Mouse (Mus musculus): ENCODE measurements at regions not wholly inside any gene's neighbourhood (a gene's known extent, or its start where the extent isn't known, plus 50 kb on each side); places are given as distances from the start of the nearest gene placed in this dataset.

DNA sequence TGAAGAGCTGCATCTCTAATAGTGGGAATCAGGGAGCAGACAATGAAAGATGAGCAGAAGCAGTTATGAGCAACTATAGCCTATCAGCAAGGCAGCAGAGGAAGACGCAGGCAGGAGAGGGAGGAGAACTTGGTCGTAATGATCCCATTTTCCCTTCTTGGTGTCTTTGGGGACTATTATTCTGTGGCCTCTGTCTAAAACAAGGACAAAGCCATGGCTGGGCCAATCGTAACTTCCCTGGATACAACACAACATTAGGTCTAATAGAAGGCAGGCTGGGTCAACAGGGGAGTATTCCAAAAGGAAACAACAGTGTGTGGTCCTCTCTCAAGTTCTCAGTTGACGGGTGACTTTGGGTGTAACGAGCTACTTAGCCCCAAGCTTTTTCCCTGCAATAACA is 234.5 kb downstream of the Clic5 start:
- TF ChIP-seq USF1 (IDR thresholded peaks at IDR 0.05; ENCODE audit: low read depth) (no peak), CTCF (IDR thresholded peaks at IDR 0.05; ENCODE audit: control insufficient read depth, insufficient read depth, insufficient read length) (no peak), MYOD1 (IDR thresholded peaks at IDR 0.05; ENCODE audit: control insufficient read depth, insufficient read length, low read depth) (no peak), MAX (IDR thresholded peaks at IDR 0.05) (no peak), CEBPB (IDR thresholded peaks at IDR 0.05; ENCODE audit: low read depth) (no peak), MYOG (IDR thresholded peaks at IDR 0.05; ENCODE audit: control insufficient read depth, extremely low read depth, insufficient read length) (no peak)
